Mouse (Mus musculus) midbrain, embryonic 11.5 days (tissue): ENCODE results near the gene Msmb. TPM values are rescaled to one million over a fixed set of nuclear protein-coding genes. Genes with fewer than 3 reads are reported as not detected.

Experiments used
- polyA plus RNA-seq: library from polyadenylated mRNA; unstranded; fragments of >200 nt; fragmentation: Nextera tagmentation; extraction: Ambion mirVana; gene quantifications from 2 replicates; pipeline ENCODE4 v1.2.1, GENCODE M21; 2014

The Msmb gene
- polyA plus RNA-seq, 1 experiment from 2014 or later = not detected

Other genes with a start within 250 kb of the Msmb start
- 0.08 and 0.11 TPM in 2 replicates for gene Galnt15, start 113.0 kb upstream of the Msmb start, polyA plus RNA-seq
- 21.6 and 25.8 TPM in 2 replicates for gene Oxnad1, start 56.6 kb upstream of the Msmb start, polyA plus RNA-seq
- gene Dph3, start 56.3 kb upstream of the Msmb start, polyA plus RNA-seq = 93.2 and 94.8 TPM in 2 replicates
- gene Ncoa4, start 17.8 kb downstream of the Msmb start, polyA plus RNA-seq = 106 and 111 TPM in 2 replicates
- gene Timm23, start 59.9 kb downstream of the Msmb start, polyA plus RNA-seq = 271 and 283 TPM in 2 replicates
- gene Parg, start 59.9 kb downstream of the Msmb start, polyA plus RNA-seq = 66.1 and 70.1 TPM in 2 replicates
- gene Ogdhl, start 180.0 kb downstream of the Msmb start, polyA plus RNA-seq = 14.8 and 17.2 TPM in 2 replicates
- gene 1700024G13Rik, start 246.4 kb downstream of the Msmb start, polyA plus RNA-seq = 0.19 TPM in 1 of 2 replicates, not detected in the other